Comparison of ENCODE assay signal across 8 mouse cellular contexts in genomic region chr4:133388781-133389552, GRCm38 (mm10). TPM values are rescaled to one million over a fixed set of nuclear protein-coding genes. Genes with fewer than 3 reads are reported as not detected.
DNase-seq lines count a peak whose midpoint lies in the region; ATAC-seq lines count a peak whose summit lies in the region.

No protein-coding gene starts in this region.

- intact Hi-C loops in heart, postnatal 10 days (cut with DNase I): no loop called here

- ATAC-seq in liver, embryonic 12.5 days: no peak
- ATAC-seq in liver, embryonic 11.5 days (replicated peaks; ENCODE audit: low FRiP score): no peak
- ATAC-seq in erythroblast, adult 5-6 weeks (replicated peaks; ENCODE audit: low FRiP score, poor library complexity, severe bottlenecking): no peak
- no peak for ATAC-seq in midbrain, embryonic 15.5 days (replicated peaks)

- H3K4me3 ChIP-seq in liver, embryonic 12.5 days: no peak overlapping the region
- no peak overlapping the region for H3K4me3 ChIP-seq in liver, embryonic 11.5 days (ENCODE audit: low read depth, low read length)
- no peak overlapping the region for H3K4me3 ChIP-seq in midbrain, embryonic 15.5 days

- no peak for DNase-seq in liver, embryonic 11.5 days (ENCODE audit: low spot score)
- peak; percentile 89 for DNase-seq in gastrocnemius, adult 18-20 months (ENCODE audit: low spot score)
- peak; percentile 88 to 89 for DNase-seq in heart, postnatal 10 days
- peak; percentile 65 for DNase-seq in lung, postnatal 14 days
- no peak for DNase-seq in layer of hippocampus, postnatal 25 days (ENCODE audit: extremely low spot score in 1 of 2, low spot score in 1 of 2)

- peaks cover 22% of the 10 kb centered on the region for H3K36me3 ChIP-seq in liver, embryonic 12.5 days
- H3K36me3 ChIP-seq in liver, embryonic 11.5 days (ENCODE audit: control insufficient read depth, insufficient read depth, low read length): no peaks in the 10 kb centered on the region
- no peaks in the 10 kb centered on the region for H3K36me3 ChIP-seq in midbrain, embryonic 15.5 days (replicated peaks)

- no peaks in the 10 kb centered on the region for H3K27me3 ChIP-seq in liver, embryonic 12.5 days (replicated peaks)
- no peaks in the 10 kb centered on the region for H3K27me3 ChIP-seq in liver, embryonic 11.5 days (replicated peaks; ENCODE audit: control insufficient read depth, insufficient read depth, low read length)
- H3K27me3 ChIP-seq in midbrain, embryonic 15.5 days (replicated peaks): no peaks in the 10 kb centered on the region

- 0 out of 2 replicates have a peak overlapping the region, but pooled peaks have one; percentile 18 for H3K9ac ChIP-seq in liver, embryonic 12.5 days
- no peak overlapping the region for H3K9ac ChIP-seq in liver, embryonic 11.5 days (ENCODE audit: low read depth, low read length)
- H3K9ac ChIP-seq in midbrain, embryonic 15.5 days: no peak overlapping the region

- peak overlapping the region; percentile 59; the same call in 1 of the 2 replicates for H3K4me2 ChIP-seq in liver, embryonic 12.5 days
- H3K4me2 ChIP-seq in liver, embryonic 11.5 days: no peak overlapping the region
- H3K4me2 ChIP-seq in midbrain, embryonic 15.5 days: no peak overlapping the region

- 85% methylated on average over 16 of the region's 16 CpGs for WGBS in liver, embryonic 12.5 days (ENCODE audit: insufficient replicate concordance)
- WGBS in liver, embryonic 11.5 days: 87% methylated on average over 16 of the region's 16 CpGs
- WGBS in midbrain, embryonic 15.5 days: 78% methylated on average over 16 of the region's 16 CpGs

- H3K27ac ChIP-seq in liver, embryonic 12.5 days: peak overlapping the region; percentile 80
- no peak overlapping the region; the same call in 1 of the 2 replicates for H3K27ac ChIP-seq in liver, embryonic 11.5 days (ENCODE audit: low read depth, low read length)
- no peak overlapping the region for H3K27ac ChIP-seq in midbrain, embryonic 15.5 days

- peaks cover 46% of the 10 kb centered on the region for H3K4me1 ChIP-seq in liver, embryonic 12.5 days
- peaks cover 33% of the 10 kb centered on the region for H3K4me1 ChIP-seq in liver, embryonic 11.5 days (replicated peaks; ENCODE audit: control insufficient read depth, insufficient read depth, low read length)
- peaks cover 3% of the 10 kb centered on the region; the same call in 1 of the 2 replicates for H3K4me1 ChIP-seq in midbrain, embryonic 15.5 days

- H3K9me3 ChIP-seq in liver, embryonic 12.5 days (replicated peaks): no peaks in the 10 kb centered on the region
- H3K9me3 ChIP-seq in liver, embryonic 11.5 days (ENCODE audit: control insufficient read depth, low read length): no peaks in the 10 kb centered on the region
- no peaks in the 10 kb centered on the region for H3K9me3 ChIP-seq in midbrain, embryonic 15.5 days

RNA-seq across cellular contexts. Expression of gene Slc9a1, which starts 19.5 kb away (rescaled TPM):
- polyA plus RNA-seq in liver, embryonic 12.5 days (2016; fragmentation: Nextera tagmentation; extraction: Ambion mirVana): 4.2 and 4.9 TPM in 2 replicates
- polyA plus RNA-seq in liver, embryonic 11.5 days (2014; fragmentation: Nextera tagmentation; extraction: Ambion mirVana): 6.9 and 7.7 TPM in 2 replicates
- 10 to 100 TPM; 10.0 to 11.4 TPM for total RNA-seq in gastrocnemius, adult 18-20 months (2021)
- total RNA-seq in heart, postnatal 10 days (2021): 10 to 100 TPM; 21.4 to 24.2 TPM
- total RNA-seq in erythroblast, adult 5-6 weeks (2015; ENCODE audit: low replicate concordance): 6.5 and 9.8 TPM in 2 replicates
- 5.9 and 8.3 TPM in 2 replicates for total RNA-seq in erythroblast, adult 5-6 weeks (2017; ENCODE audit: low replicate concordance)
- 9.9 and 11.1 TPM in 2 replicates for polyA plus RNA-seq in midbrain, embryonic 15.5 days (2015; fragmentation: Nextera tagmentation; extraction: Ambion mirVana)
- total RNA-seq in layer of hippocampus, postnatal 25 days (2021): 10 to 100 TPM; 59.6 to 62.8 TPM

RNA-seq across cellular contexts. Expression of gene Wdtc1, which starts 35.7 kb away (rescaled TPM):
- polyA plus RNA-seq in liver, embryonic 12.5 days (2016; fragmentation: Nextera tagmentation; extraction: Ambion mirVana): 10.0 and 11.2 TPM in 2 replicates
- 14.0 and 14.5 TPM in 2 replicates for polyA plus RNA-seq in liver, embryonic 11.5 days (2014; fragmentation: Nextera tagmentation; extraction: Ambion mirVana)
- total RNA-seq in gastrocnemius, adult 18-20 months (2021): 100 to 1,000 TPM in 1 of 2 experiments, 10 to 100 TPM in 1; 99.6 to 102 TPM
- 10 to 100 TPM; 55.3 to 58.8 TPM for total RNA-seq in heart, postnatal 10 days (2021)
- total RNA-seq in erythroblast, adult 5-6 weeks (2015; ENCODE audit: low replicate concordance): 8.6 and 9.6 TPM in 2 replicates
- 8.4 and 18.3 TPM in 2 replicates for total RNA-seq in erythroblast, adult 5-6 weeks (2017; ENCODE audit: low replicate concordance)
- polyA plus RNA-seq in midbrain, embryonic 15.5 days (2015; fragmentation: Nextera tagmentation; extraction: Ambion mirVana): 23.2 and 26.3 TPM in 2 replicates
- 10 to 100 TPM; 84.4 to 85.8 TPM for total RNA-seq in layer of hippocampus, postnatal 25 days (2021)

Comparison
In these comparisons a context has a peak if more than half of its experiments do, and no peak if none do; other contexts are left out.
1. DNase-seq: peak in gastrocnemius, adult 18-20 months (single experiment), heart, postnatal 10 days (2 of 2) and lung, postnatal 14 days (single experiment); none in liver, embryonic 11.5 days (single experiment) and layer of hippocampus, postnatal 25 days (0 of 2).